Mouse (Mus musculus): Measurements from ENCODE around the gene Naglu. TPM values are rescaled to one million over a fixed set of nuclear protein-coding genes. Genes with fewer than 3 reads are reported as not detected.

Naglu gene
- 26.5 and 28.0 TPM in 2 replicates for polyA plus RNA-seq (2015; fragmentation: Nextera tagmentation; extraction: Ambion mirVana)

DNA sequence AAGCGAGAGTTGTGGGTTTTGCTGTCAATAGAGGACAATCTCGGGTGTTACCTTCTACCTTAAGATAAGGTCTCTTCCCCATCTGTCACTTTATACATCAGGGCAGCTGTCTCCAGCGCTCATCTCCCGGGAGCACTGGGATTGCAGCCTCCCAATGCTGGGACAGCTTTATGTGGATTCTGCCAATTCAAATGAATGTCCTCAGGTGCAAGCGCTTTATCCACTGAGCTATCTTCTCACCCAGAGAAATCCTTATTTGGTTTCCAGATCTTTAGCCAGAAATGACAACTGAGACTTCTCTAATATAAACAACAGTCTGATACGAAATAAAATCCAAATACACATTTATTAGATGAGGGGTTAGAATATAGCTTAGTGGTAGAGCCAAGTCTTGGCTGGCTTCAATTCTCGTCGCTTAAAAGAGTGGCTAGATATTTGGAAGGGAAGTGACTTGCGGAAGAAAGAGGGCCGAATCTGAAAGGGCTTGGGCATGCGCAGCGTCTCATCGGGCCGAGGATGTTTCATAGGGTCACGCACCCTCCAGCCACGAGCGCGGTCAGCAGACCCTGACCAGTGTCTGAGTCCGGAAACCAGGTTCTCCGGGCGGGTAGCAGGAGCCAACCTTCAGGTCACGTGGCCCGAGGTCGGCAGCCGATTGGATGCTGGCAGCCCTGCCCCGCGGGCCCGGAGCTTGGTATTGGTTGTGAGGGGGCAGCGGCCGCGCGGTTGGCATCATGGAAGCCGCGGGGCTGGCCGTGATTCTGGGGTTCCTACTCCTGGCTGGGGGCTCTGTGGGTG lies at the start of gene Naglu:
TSS of gene Naglu (plus strand) at position 622 of the 798 bp plus-strand sequence.
- ATAC-seq (replicated peaks; ENCODE audit: low FRiP score, low read depth) = peak; percentile 87
- Histone ChIP-seq H3K27ac (no peak within 1 kb of the TSS), H3K4me3 (replicated peaks; ENCODE audit: low read depth, low read length) (peak within 1 kb of the TSS; percentile 59), H3K4me1 (replicated peaks; ENCODE audit: insufficient read depth, low read length) (peaks cover 5% of the 10 kb centered on the region), H3K9ac (ENCODE audit: low read depth, low read length) (peak within 1 kb of the TSS; percentile 70), H3K9me3 (replicated peaks; ENCODE audit: low read length) (no peaks in the 10 kb centered on the region), H3K27me3 (ENCODE audit: insufficient read depth, low read length) (no peaks in the 10 kb centered on the region), H3K36me3 (ENCODE audit: insufficient read depth, low read length) (no peaks in the 10 kb centered on the region), H3K4me2 (ENCODE audit: low read length) (peak within 1 kb of the TSS; percentile 95)
- peak; percentile 95 for DNase-seq (ENCODE audit: low spot score)
- 6% methylated on average over 35 of the region's 35 CpGs for WGBS
- no peak for TF ChIP-seq CTCF (IDR thresholded peaks at IDR 0.05; ENCODE audit: low read depth)

DNA sequence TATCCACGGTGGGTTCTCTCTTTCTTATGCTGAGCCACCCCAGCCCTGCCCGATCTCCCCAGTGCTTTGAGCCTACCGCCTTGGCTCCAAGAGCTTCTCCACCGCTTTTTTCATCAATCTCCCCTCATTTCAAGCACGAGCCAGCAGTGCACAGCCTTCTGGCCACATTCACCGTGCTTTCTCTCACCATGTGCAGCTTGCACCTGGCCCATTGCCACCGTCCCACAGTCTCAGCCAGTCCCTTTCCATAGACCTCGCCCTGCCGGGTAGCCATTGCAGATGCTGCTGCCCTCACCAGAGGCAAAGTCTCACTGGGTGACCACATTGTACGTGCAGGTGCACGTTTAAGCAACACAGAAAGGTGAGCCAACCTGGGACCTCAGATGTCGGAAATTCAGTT lies 46.4 kb upstream of the Naglu start:
- ATAC-seq (replicated peaks; ENCODE audit: low FRiP score, low read depth) (no peak), DNase-seq (ENCODE audit: low spot score) (no peak)
- H3K27me3 ChIP-seq (ENCODE audit: insufficient read depth, low read length) = no peaks in the 10 kb centered on the region
- H3K9ac ChIP-seq (ENCODE audit: low read depth, low read length) = no peak overlapping the region
- peaks cover 19% of the 10 kb centered on the region for H3K36me3 ChIP-seq (ENCODE audit: insufficient read depth, low read length)
- H3K27ac ChIP-seq = no peak overlapping the region
- TF ChIP-seq CTCF (IDR thresholded peaks at IDR 0.05; ENCODE audit: low read depth) = no peak
- WGBS = 86% methylated on average over 12 of the region's 12 CpGs
- no peaks in the 10 kb centered on the region for H3K9me3 ChIP-seq (replicated peaks; ENCODE audit: low read length)
- H3K4me2 ChIP-seq (ENCODE audit: low read length) = no peak overlapping the region
- H3K4me3 ChIP-seq (replicated peaks; ENCODE audit: low read depth, low read length) = no peak overlapping the region
- no peaks in the 10 kb centered on the region for H3K4me1 ChIP-seq (replicated peaks; ENCODE audit: insufficient read depth, low read length)

DNA sequence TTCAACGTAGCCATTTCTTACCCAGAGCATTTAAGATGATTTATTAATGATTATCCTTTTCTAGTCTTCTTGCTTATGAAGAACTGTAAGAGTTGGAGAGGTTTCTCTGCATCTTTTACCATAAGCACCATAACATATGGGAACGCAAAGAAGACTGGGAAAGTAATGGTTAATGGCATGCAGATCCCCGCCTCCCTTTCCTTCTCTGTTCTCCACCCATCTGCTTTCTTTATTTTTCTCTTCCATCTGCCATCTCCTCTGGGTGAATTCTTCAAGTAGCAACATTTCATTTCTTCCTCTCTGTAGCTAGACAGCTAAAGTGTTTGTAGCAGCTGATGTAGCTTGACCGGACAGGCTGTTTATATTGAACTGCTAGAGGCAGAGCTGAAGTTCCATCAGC lies 45.8 kb upstream of the Naglu start:
- Histone ChIP-seq H3K4me3 (replicated peaks; ENCODE audit: low read depth, low read length) (no peak overlapping the region), H3K9ac (ENCODE audit: low read depth, low read length) (no peak overlapping the region), H3K27ac (no peak overlapping the region), H3K9me3 (replicated peaks; ENCODE audit: low read length) (no peaks in the 10 kb centered on the region), H3K27me3 (ENCODE audit: insufficient read depth, low read length) (no peaks in the 10 kb centered on the region), H3K36me3 (ENCODE audit: insufficient read depth, low read length) (peaks cover 22% of the 10 kb centered on the region), H3K4me1 (replicated peaks; ENCODE audit: insufficient read depth, low read length) (no peaks in the 10 kb centered on the region), H3K4me2 (ENCODE audit: low read length) (no peak overlapping the region)
- DNase-seq (ENCODE audit: low spot score) = no peak
- ATAC-seq (replicated peaks; ENCODE audit: low FRiP score, low read depth) = no peak
- 89% methylated on average over 4 of the region's 4 CpGs for WGBS
- no peak for TF ChIP-seq CTCF (IDR thresholded peaks at IDR 0.05; ENCODE audit: low read depth)

DNA sequence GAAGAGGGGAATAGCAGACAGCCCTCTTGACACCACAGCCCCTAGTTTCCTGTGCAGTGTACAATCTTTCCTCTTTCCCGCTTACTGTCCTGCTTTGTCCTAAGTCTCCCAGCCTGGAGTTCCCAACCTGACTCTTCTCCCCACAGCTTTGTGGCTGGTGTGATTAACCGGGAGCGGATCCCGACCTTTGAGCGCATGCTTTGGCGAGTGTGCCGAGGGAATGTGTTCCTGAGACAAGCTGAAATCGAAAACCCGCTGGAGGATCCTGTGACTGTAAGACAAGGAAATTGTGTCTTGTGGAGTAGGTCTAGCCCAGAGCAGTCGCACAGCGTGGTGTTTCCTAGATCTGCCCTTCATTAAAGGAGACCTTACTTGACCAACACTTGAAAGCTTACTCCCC lies 42.7 kb upstream of the Naglu start:
- no peak for TF ChIP-seq CTCF (IDR thresholded peaks at IDR 0.05; ENCODE audit: low read depth)
- H3K36me3 ChIP-seq (ENCODE audit: insufficient read depth, low read length) = peaks cover 18% of the 10 kb centered on the region
- H3K4me2 ChIP-seq (ENCODE audit: low read length) = no peak overlapping the region
- H3K27ac ChIP-seq = no peak overlapping the region
- WGBS = 82% methylated on average over 11 of the region's 11 CpGs
- ATAC-seq (replicated peaks; ENCODE audit: low FRiP score, low read depth) (no peak), DNase-seq (ENCODE audit: low spot score) (no peak)
- 0 out of 2 replicates have a peak, but pooled peaks cover 2% of the 10 kb centered on the region for H3K4me1 ChIP-seq (replicated peaks; ENCODE audit: insufficient read depth, low read length)
- no peaks in the 10 kb centered on the region for H3K9me3 ChIP-seq (replicated peaks; ENCODE audit: low read length)
- no peak overlapping the region for H3K4me3 ChIP-seq (replicated peaks; ENCODE audit: low read depth, low read length)
- no peaks in the 10 kb centered on the region for H3K27me3 ChIP-seq (ENCODE audit: insufficient read depth, low read length)
- no peak overlapping the region for H3K9ac ChIP-seq (ENCODE audit: low read depth, low read length)

DNA sequence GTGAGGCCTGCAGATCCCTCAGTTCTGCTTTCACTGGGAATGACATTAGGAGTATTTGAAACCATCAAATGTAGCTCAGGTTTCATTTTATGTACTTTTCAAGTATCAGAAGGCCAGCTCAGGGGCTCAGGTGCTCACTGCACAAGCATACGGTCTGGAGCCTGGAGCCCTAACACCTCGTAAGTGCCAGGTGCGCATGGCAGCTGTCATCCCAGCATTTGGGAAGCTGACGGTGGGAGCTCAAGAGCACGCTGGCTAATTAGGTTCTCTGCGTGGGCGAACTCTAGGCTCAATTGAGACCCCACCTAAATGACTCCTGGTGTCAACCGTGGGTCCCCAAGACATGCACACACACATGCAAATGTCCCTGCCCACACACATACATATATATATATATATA lies 40.5 kb upstream of the Naglu start:
- DNase-seq (ENCODE audit: low spot score) (no peak), ATAC-seq (replicated peaks; ENCODE audit: low FRiP score, low read depth) (no peak)
- 87% methylated on average over 8 of the region's 8 CpGs for WGBS
- Histone ChIP-seq H3K36me3 (ENCODE audit: insufficient read depth, low read length) (peaks cover 13% of the 10 kb centered on the region; the same call in 1 of the 2 replicates), H3K4me2 (ENCODE audit: low read length) (no peak overlapping the region), H3K4me1 (replicated peaks; ENCODE audit: insufficient read depth, low read length) (0 out of 2 replicates have a peak, but pooled peaks cover 2% of the 10 kb centered on the region), H3K9me3 (replicated peaks; ENCODE audit: low read length) (no peaks in the 10 kb centered on the region), H3K27ac (no peak overlapping the region), H3K27me3 (ENCODE audit: insufficient read depth, low read length) (no peaks in the 10 kb centered on the region), H3K4me3 (replicated peaks; ENCODE audit: low read depth, low read length) (no peak overlapping the region), H3K9ac (ENCODE audit: low read depth, low read length) (no peak overlapping the region)
- no peak for TF ChIP-seq CTCF (IDR thresholded peaks at IDR 0.05; ENCODE audit: low read depth)

DNA sequence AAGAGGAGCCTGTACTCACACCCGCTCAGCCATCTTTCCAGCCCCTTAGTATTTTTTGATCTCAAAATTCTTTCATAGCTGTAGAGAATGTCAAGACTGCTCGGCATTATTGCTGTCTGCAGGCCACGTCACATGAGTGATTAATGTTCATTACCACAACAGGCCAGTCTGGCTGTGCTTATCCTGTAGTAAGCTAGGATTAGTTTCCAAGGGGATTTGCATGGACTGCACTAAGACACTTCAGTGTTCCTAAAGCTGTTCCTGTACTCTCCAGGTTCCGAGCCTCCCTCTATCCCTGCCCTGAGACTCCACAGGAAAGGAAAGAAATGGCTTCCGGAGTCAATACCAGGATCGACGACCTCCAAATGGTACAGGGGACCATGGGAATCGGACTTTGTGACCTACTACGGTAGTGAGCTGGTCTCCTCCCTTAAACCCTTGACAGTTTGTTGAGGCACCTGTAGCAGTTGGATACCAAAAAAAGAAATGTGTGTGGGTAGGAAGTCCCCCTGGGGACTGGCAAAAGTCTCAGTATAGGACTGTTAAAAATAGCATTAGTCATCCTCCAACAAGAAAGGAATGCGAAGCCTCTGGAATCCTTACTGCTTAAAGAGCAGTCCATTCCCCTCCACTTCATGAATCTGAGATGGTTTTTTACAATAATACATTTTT lies 39.5 kb upstream of the Naglu start:
- WGBS = 71% methylated on average over 10 of the region's 10 CpGs
- Histone ChIP-seq H3K4me1 (replicated peaks; ENCODE audit: insufficient read depth, low read length) (peaks cover 2% of the 10 kb centered on the region; the same call in 1 of the 2 replicates), H3K4me3 (replicated peaks; ENCODE audit: low read depth, low read length) (no peak overlapping the region), H3K9me3 (replicated peaks; ENCODE audit: low read length) (no peaks in the 10 kb centered on the region), H3K36me3 (ENCODE audit: insufficient read depth, low read length) (peaks cover 13% of the 10 kb centered on the region), H3K4me2 (ENCODE audit: low read length) (no peak overlapping the region), H3K9ac (ENCODE audit: low read depth, low read length) (no peak overlapping the region), H3K27ac (no peak overlapping the region), H3K27me3 (ENCODE audit: insufficient read depth, low read length) (no peaks in the 10 kb centered on the region)
- no peak for TF ChIP-seq CTCF (IDR thresholded peaks at IDR 0.05; ENCODE audit: low read depth)
- peak; percentile 35 for DNase-seq (ENCODE audit: low spot score)
- ATAC-seq (replicated peaks; ENCODE audit: low FRiP score, low read depth) = no peak

All from kidney, postnatal 0 days (tissue).